Mouse (Mus musculus): Measurements from ENCODE around the gene 1600014C23Rik.

- TF ChIP-seq ZNF384 (IDR thresholded peaks at IDR 0.05; ENCODE audit: low read depth, low read length) (no peak), HCFC1 (IDR thresholded peaks at IDR 0.05; ENCODE audit: borderline replicate concordance, insufficient read depth, low read length) (no peak), ZC3H11A (IDR thresholded peaks at IDR 0.05; ENCODE audit: borderline replicate concordance, low read depth, low read length) (no peak), MAFK (IDR thresholded peaks at IDR 0.05; ENCODE audit: insufficient read depth, low read depth, low read length) (no peak), CHD2 (IDR thresholded peaks at IDR 0.05; ENCODE audit: low read depth, low read length) (no peak)
Observed at GRCm38 (mm10) chr17:45696981-45697380, 36.7 kb downstream of the 1600014C23Rik start.
